Mouse (Mus musculus): Measurements from ENCODE around the gene Rpl35a. TPM values are rescaled to one million over a fixed set of nuclear protein-coding genes. Genes with fewer than 3 reads are reported as not detected.
A peak's percentile ranks its signal among the peaks of the same experiment; 100 is the strongest.

The Rpl35a gene
- 146 and 225 TPM in 2 replicates for polyA plus RNA-seq (2012; rRNA removed)

DNA sequence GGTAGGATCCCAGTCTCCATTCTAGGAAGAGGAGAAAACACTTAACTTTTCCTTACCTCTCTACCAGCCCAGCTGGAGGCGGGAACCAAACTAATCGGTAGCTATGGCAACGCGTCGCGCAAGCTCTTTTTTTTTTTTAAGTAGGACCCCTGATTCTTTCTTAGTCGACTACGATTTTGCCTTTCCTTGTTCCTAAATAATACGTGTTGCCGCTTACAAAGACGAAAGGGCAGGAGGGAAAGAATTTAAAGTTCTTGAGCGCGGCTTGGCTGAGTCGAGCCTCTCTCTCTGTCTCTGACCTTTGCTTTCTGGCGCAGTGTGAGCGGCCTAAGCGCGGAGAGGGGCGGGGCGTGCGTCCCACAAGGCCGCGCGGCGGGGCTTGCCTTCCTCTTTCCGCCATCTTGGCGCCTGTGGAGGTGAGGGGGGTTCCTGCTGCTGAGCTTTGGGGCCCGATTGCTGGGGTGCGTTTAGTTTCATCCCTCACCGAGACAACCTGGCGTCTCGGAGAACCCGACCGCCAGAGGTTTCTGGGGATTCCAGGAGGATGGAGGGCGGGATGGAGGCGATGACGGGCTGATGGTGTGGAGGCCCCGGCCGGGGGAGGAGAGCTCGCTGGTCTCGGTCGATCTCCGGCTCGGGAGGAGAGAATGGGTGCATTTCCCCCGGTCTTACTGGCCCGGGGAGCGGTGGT lies at the start of gene Rpl35a, which contains the start of gene Iqcg:
Gene Rpl35a (plus strand): TSS at position 359 of the 691 bp plus-strand sequence.
Gene Iqcg (minus strand): TSS at position 124 of the 691 bp plus-strand sequence.
- H3K4me1 ChIP-seq (ENCODE audit: control insufficient read depth, insufficient read depth, low read length) = peaks cover 2% of the 10 kb centered on the region; the same call in 1 of the 2 replicates
- TF ChIP-seq POLR2A (IDR thresholded peaks at IDR 0.05; ENCODE audit: borderline replicate concordance, extremely low read depth, low read depth, low read length) (peak; percentile 95), CTCF (IDR thresholded peaks at IDR 0.05; ENCODE audit: insufficient read depth, low read length) (no peak)
- peak; percentile 92 for DNase-seq
- under 1% methylated on average over 47 of the region's 47 CpGs for WGBS
- peak within 1 kb of the TSS; percentile 91 for H3K4me3 ChIP-seq (replicated peaks; ENCODE audit: extremely low read depth, low read depth, low read length)

DNA sequence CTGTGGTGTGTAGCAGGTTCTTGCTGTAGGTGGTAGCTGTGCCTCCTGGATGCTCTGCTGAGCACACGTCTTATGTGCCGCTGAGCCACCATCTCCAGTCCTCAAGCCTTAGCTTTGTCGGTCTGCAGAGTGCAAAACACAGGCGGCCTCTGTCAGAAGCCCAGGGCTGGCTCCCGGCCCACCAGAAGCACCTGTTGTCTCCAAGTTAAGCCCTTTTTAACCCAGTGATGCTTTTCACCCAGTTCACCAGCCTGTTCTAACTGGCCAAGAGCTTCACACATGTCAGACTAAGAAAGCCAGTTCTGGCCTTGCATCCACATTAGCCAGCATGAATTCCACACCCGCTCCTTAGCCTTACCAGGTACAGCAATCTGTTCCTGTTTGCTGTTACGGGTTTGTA lies 49.4 kb upstream of the Rpl35a start:
- H3K4me3 ChIP-seq (replicated peaks; ENCODE audit: extremely low read depth, low read depth, low read length) = no peak overlapping the region
- 84% methylated on average over 7 of the region's 7 CpGs for WGBS
- DNase-seq = no peak
- TF ChIP-seq CTCF (IDR thresholded peaks at IDR 0.05; ENCODE audit: insufficient read depth, low read length) = no peak
- TF ChIP-seq POLR2A (IDR thresholded peaks at IDR 0.05; ENCODE audit: borderline replicate concordance, extremely low read depth, low read depth, low read length) = no peak
- H3K4me1 ChIP-seq (ENCODE audit: control insufficient read depth, insufficient read depth, low read length) = peaks cover 5% of the 10 kb centered on the region; the same call in 1 of the 2 replicates

DNA sequence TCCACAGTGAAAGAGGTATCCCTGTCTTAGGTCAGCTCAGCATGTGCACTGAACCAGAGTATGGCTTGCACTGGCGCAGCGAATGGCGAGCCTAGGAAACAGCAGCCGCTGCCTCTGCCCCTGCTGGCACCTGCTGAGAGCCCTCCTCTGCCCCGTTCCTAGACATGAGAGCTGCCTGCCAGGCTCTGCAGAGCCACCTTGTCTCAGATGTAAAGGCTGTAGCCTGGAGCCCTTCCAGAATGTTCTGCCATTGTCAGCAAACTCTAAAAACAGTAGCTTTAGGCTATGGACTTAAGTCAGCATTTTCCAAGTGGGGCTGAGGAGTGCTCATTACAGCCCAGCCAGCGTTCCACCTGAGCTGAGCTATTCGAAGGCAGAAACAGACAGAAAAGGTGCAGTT lies 48.8 kb upstream of the Rpl35a start:
- no peak for DNase-seq
- TF ChIP-seq POLR2A (IDR thresholded peaks at IDR 0.05; ENCODE audit: borderline replicate concordance, extremely low read depth, low read depth, low read length) = no peak
- TF ChIP-seq CTCF (IDR thresholded peaks at IDR 0.05; ENCODE audit: insufficient read depth, low read length) = no peak
- H3K4me3 ChIP-seq (replicated peaks; ENCODE audit: extremely low read depth, low read depth, low read length) = no peak overlapping the region
- peaks cover 5% of the 10 kb centered on the region; the same call in 1 of the 2 replicates for H3K4me1 ChIP-seq (ENCODE audit: control insufficient read depth, insufficient read depth, low read length)
- 76% methylated on average over 7 of the region's 7 CpGs for WGBS

DNA sequence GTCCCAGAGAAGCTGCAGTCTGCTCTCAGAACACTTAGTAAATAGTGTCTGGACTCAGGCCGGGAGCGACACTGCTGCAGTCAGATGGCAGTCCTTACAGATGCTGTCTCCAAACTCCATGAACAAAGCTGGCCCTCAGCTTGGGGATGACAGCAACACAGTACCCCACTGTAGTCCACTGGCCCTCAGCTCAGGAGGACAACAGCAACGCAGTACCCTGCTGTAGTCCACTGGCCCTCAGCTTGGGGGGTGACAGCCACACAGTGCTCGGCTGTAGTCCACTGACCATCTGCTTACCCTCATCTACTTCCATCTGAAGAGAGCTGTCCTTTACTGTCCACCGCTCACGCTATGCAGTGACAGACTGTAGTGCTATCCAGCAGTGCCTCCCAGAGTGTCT lies 46.1 kb upstream of the Rpl35a start:
- Histone ChIP-seq H3K4me3 (replicated peaks; ENCODE audit: extremely low read depth, low read depth, low read length) (no peak overlapping the region), H3K4me1 (ENCODE audit: control insufficient read depth, insufficient read depth, low read length) (peaks cover 3% of the 10 kb centered on the region; the same call in 1 of the 2 replicates)
- DNase-seq = no peak
- WGBS = 91% methylated on average over 6 of the region's 6 CpGs
- TF ChIP-seq CTCF (IDR thresholded peaks at IDR 0.05; ENCODE audit: insufficient read depth, low read length) (no peak), POLR2A (IDR thresholded peaks at IDR 0.05; ENCODE audit: borderline replicate concordance, extremely low read depth, low read depth, low read length) (no peak)

DNA sequence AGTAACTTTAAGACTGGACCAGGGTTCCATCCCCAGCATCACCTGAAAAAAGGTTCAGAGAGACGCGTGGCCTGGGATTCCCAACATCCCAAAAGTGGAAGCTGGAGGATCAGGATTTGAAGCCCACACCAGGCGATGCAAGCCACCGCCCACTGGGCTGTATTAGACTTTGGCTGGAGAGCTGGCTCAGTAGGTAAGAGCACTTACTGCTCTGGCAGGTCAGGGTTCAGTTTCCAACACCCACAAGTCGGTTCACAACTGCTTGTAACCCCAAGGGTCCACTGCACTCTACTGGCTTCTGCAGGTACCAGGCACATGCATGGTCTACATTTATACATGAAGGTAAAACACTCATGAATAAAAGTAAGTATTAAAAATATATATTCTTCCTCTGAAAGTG lies 42.5 kb upstream of the Rpl35a start:
- TF ChIP-seq CTCF (IDR thresholded peaks at IDR 0.05; ENCODE audit: insufficient read depth, low read length) (no peak), POLR2A (IDR thresholded peaks at IDR 0.05; ENCODE audit: borderline replicate concordance, extremely low read depth, low read depth, low read length) (no peak)
- no peak for DNase-seq
- Histone ChIP-seq H3K4me3 (replicated peaks; ENCODE audit: extremely low read depth, low read depth, low read length) (no peak overlapping the region), H3K4me1 (ENCODE audit: control insufficient read depth, insufficient read depth, low read length) (no peaks in the 10 kb centered on the region)
- 91% methylated on average over 5 of the region's 5 CpGs for WGBS

DNA sequence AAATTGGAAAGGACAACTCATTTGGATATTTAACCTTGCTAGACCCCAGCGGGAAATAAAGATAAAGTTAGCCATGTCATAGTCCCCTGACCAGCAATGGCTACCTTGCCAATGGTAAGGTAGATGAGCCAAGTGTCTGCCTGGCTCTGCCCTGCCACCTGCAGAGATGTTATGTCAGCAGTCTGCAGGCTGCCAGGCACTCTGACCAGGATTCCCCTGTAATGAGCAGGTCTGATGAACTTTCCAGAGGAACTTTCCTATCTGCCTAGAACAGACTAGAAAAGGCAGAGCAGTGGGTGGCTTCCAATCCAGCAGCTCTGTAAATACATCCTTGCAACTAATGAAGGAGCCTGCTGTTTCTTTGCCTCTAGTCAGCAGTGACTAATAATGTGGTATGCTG lies 41.3 kb upstream of the Rpl35a start:
- Histone ChIP-seq H3K4me3 (replicated peaks; ENCODE audit: extremely low read depth, low read depth, low read length) (no peak overlapping the region), H3K4me1 (ENCODE audit: control insufficient read depth, insufficient read depth, low read length) (no peaks in the 10 kb centered on the region)
- WGBS = 83% methylated on average over 1 of the region's 1 CpGs
- TF ChIP-seq POLR2A (IDR thresholded peaks at IDR 0.05; ENCODE audit: borderline replicate concordance, extremely low read depth, low read depth, low read length) (no peak), CTCF (IDR thresholded peaks at IDR 0.05; ENCODE audit: insufficient read depth, low read length) (no peak)
- DNase-seq = no peak

DNA sequence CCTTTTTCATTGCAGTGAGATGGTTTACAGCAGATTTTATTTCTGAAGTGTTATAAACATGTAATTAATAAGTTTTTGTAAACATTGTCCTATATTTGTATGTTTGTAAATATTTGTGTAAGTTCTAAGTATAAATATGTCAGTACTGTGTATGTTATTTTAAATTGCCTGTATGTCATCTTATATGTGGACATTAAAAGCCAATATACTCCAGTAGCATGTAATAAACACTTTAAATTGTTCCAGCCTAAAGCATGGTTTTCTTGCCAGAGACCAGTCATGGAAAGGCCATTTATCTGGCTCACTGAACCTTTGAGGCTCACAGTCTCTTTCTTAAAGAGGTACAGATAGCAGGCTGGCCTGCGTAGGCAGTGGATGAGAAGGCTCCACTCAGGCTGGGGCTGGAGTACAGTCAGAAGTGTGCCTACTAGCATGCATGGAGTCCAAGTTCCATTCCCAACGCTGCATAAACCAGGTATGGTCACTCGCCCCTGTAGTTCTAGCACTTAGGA lies 40.8 kb upstream of the Rpl35a start:
- no peak for TF ChIP-seq CTCF (IDR thresholded peaks at IDR 0.05; ENCODE audit: insufficient read depth, low read length)
- TF ChIP-seq POLR2A (IDR thresholded peaks at IDR 0.05; ENCODE audit: borderline replicate concordance, extremely low read depth, low read depth, low read length) = no peak
- WGBS = 98% methylated on average over 3 of the region's 3 CpGs
- DNase-seq = no peak
- no peaks in the 10 kb centered on the region for H3K4me1 ChIP-seq (ENCODE audit: control insufficient read depth, insufficient read depth, low read length)
- H3K4me3 ChIP-seq (replicated peaks; ENCODE audit: extremely low read depth, low read depth, low read length) = no peak overlapping the region

DNA sequence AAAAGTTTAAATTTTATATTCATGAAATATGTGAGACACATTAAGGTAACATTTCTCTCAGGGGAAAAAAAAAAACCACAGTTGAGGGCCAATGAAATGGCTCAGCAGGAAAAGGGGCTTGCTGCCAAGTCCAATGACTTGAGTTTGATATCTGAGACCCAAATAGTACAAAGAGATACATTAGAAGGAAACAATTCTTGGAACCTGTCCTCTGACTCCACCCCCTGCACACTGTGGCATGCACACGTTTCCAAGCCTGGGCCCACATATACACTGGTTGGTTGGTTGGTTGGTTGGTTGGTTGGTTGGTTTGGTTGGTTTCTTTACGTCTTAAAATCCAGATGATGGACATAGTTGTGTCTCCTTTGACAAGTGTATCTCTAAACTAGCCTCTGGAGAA lies 40.3 kb upstream of the Rpl35a start:
- 73% methylated on average over 2 of the region's 2 CpGs for WGBS
- H3K4me1 ChIP-seq (ENCODE audit: control insufficient read depth, insufficient read depth, low read length) = no peaks in the 10 kb centered on the region
- DNase-seq = no peak
- no peak for TF ChIP-seq POLR2A (IDR thresholded peaks at IDR 0.05; ENCODE audit: borderline replicate concordance, extremely low read depth, low read depth, low read length)
- TF ChIP-seq CTCF (IDR thresholded peaks at IDR 0.05; ENCODE audit: insufficient read depth, low read length) = no peak
- H3K4me3 ChIP-seq (replicated peaks; ENCODE audit: extremely low read depth, low read depth, low read length) = no peak overlapping the region

DNA sequence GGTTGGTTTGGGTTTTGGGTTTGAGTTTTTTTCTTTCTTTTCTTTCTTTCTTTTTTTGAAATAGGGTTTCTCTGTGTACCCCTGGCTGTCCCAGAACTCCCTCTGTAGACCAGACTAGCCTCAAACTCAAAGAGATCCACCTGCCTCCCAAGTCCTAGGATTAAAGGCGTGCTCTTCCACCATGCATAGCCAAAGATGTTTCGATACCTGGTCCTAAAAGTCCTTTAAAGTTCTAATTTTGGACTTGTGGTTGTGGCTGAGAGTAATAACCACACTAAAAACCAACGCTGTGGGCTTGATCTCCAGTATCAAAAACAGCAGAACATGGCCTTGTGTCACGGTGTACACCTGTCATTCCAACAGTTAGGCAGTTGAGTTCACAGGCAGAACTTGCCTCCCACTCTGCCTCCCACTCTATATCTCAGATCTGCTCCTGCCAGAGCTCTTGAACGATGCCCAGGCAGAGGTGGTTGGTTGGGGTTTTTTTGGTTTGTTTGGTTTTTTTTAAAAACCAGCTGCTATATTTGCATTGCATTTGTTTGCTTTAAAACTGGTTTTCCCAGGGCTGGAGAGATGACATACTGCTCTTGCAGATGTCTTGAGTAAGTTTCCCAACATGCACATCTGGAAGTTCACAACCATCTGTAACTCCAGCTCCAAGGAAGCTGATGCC lies 38.4 kb upstream of the Rpl35a start:
- no peak for TF ChIP-seq CTCF (IDR thresholded peaks at IDR 0.05; ENCODE audit: insufficient read depth, low read length)
- TF ChIP-seq POLR2A (IDR thresholded peaks at IDR 0.05; ENCODE audit: borderline replicate concordance, extremely low read depth, low read depth, low read length) = no peak
- Histone ChIP-seq H3K4me3 (replicated peaks; ENCODE audit: extremely low read depth, low read depth, low read length) (no peak overlapping the region), H3K4me1 (ENCODE audit: control insufficient read depth, insufficient read depth, low read length) (no peaks in the 10 kb centered on the region)
- DNase-seq = no peak
- WGBS = 72% methylated on average over 5 of the region's 5 CpGs
